Mouse (Mus musculus) heart, postnatal 25 days (tissue): ENCODE data around the gene Tmem59. TPM values are rescaled to one million over a fixed set of nuclear protein-coding genes. Genes with fewer than 3 reads are reported as not detected.
A peak's percentile ranks its signal among the peaks of the same experiment; 100 is the strongest.

Experiments
- DNase-seq: peaks from one replicate; pipeline ENCODE4 v3.0.0; 2022; ENCODE audit warnings: low spot score
- intact Hi-C: fragments of 180-260 bp; cut with DNase I; formaldehyde crosslinking; loops from one replicate; pipeline ENCODE4 v1.15.1; 2025
- total RNA-seq, 2 experiments: library from RNA; stranded (reverse); gene quantifications; 2 replicates each; pipeline ENCODE4 v1.2.3; 2021

Gene Tmem59
- total RNA-seq, 2 experiments from 2014 or later, result 114 to 137 TPM

- intact Hi-C loops, result loop anchor here (2.0 to 10.0 kb wide), 3 partner anchors 74 to 504 kb away; partner anchors contain the start of genes Hspb11, Lrrc42, Ttc4 and Yipf1
- DNase-seq, result peak; percentile 4
These were observed 761 bp downstream of the Tmem59 start, which contains the start of gene Tceanc2 for GRCm38 (mm10) chr4:107178830-107179490. TSS of gene Tceanc2 (minus strand) at chr4:107179116.

GRCm38 (mm10) chr4:107179561-107179960 is 1.4 kb downstream of the Tmem59 start:
- intact Hi-C loops, result loop anchor here (2.0 to 10.0 kb wide), 3 partner anchors 73 to 505 kb away; partner anchors contain the start of genes Hspb11, Lrrc42, Ttc4 and Yipf1

GRCm38 (mm10) chr4:107180746-107181145 is 2.5 kb downstream of the Tmem59 start:
- intact Hi-C loops, result no loop called here
- no peak for DNase-seq

More at GRCm38 (mm10) chr4:107179561-107179960, 1.4 kb downstream of the Tmem59 start:
- no peak for DNase-seq

- intact Hi-C loops, result no loop called here
- DNase-seq, result no peak
These were observed 3.7 kb downstream of the Tmem59 start for GRCm38 (mm10) chr4:107181866-107182265.

- intact Hi-C loops, result no loop called here
- no peak for DNase-seq
These were observed 4.6 kb downstream of the Tmem59 start for GRCm38 (mm10) chr4:107182796-107183195.

- intact Hi-C loops, result no loop called here
These were observed 5.0 kb downstream of the Tmem59 start for GRCm38 (mm10) chr4:107183203-107183602.

GRCm38 (mm10) chr4:107185703-107186102 is 7.5 kb downstream of the Tmem59 start:
- intact Hi-C loops, result no loop called here
- no peak for DNase-seq

More at GRCm38 (mm10) chr4:107183203-107183602, 5.0 kb downstream of the Tmem59 start:
- no peak for DNase-seq

GRCm38 (mm10) chr4:107193841-107194240 is 15.6 kb downstream of the Tmem59 start:
- DNase-seq, result no peak
- intact Hi-C loops, result loop anchor here (5.0 kb wide), 1 partner anchor 153 kb away; no protein-coding TSS in a partner anchor

GRCm38 (mm10) chr4:107196454-107196853 is 18.3 kb downstream of the Tmem59 start:
- DNase-seq, result no peak
- intact Hi-C loops, result no loop called here

GRCm38 (mm10) chr4:107198072-107198471 is 19.9 kb downstream of the Tmem59 start:
- intact Hi-C loops, result no loop called here
- no peak for DNase-seq

GRCm38 (mm10) chr4:107201779-107202178 is 23.6 kb downstream of the Tmem59 start:
- intact Hi-C loops, result no loop called here
- no peak for DNase-seq

GRCm38 (mm10) chr4:107203001-107203400 is 24.8 kb downstream of the Tmem59 start:
- DNase-seq, result no peak
- intact Hi-C loops, result no loop called here

- no peak for DNase-seq
- intact Hi-C loops, result no loop called here
These were observed 28.8 kb downstream of the Tmem59 start for GRCm38 (mm10) chr4:107207016-107207415.

- no peak for DNase-seq
- intact Hi-C loops, result no loop called here
These were observed 30.7 kb downstream of the Tmem59 start, which contains the start of gene Ldlrad1 for GRCm38 (mm10) chr4:107208880-107209279. TSS of gene Ldlrad1 (plus strand) at chr4:107209180.

- intact Hi-C loops, result no loop called here
These were observed 32.4 kb downstream of the Tmem59 start for GRCm38 (mm10) chr4:107210483-107211097.

GRCm38 (mm10) chr4:107211465-107211864 is 33.3 kb downstream of the Tmem59 start:
- no peak for DNase-seq
- intact Hi-C loops, result no loop called here

More at GRCm38 (mm10) chr4:107210483-107211097, 32.4 kb downstream of the Tmem59 start:
- no peak for DNase-seq

- intact Hi-C loops, result no loop called here
- DNase-seq, result no peak
These were observed 33.7 kb downstream of the Tmem59 start for GRCm38 (mm10) chr4:107211936-107212335.

- intact Hi-C loops, result no loop called here
- no peak for DNase-seq
These were observed 35.2 kb downstream of the Tmem59 start for GRCm38 (mm10) chr4:107213279-107214011.

- DNase-seq, result no peak
- intact Hi-C loops, result no loop called here
These were observed 39.4 kb downstream of the Tmem59 start for GRCm38 (mm10) chr4:107217574-107217973.

- no peak for DNase-seq
- intact Hi-C loops, result no loop called here
These were observed 43.3 kb downstream of the Tmem59 start for GRCm38 (mm10) chr4:107221524-107221923.
